ENCODE assay signal across 16 mouse cellular contexts in the genomic region with DNA sequence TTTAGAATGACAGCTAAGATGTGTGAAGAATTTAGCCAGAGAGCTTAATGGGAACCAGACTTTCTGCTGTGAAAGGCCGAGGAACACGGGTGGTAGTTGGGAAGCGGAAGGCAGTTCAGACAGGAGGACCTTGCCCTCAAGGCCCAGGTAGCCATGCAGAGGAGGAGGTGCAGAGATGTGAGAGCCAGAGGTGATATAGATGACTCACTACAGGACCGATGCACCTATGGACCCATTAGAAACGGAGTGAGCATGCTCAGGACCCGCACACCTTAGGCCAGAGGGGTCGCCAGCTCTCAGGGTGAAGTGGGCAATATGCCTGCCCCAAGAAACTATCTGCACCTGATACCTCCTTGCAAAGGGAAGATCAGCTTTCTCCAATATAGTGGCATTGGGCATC. TPM values are rescaled to one million over a fixed set of nuclear protein-coding genes. Genes with fewer than 3 reads are reported as not detected.
"Had no signal": no experiment of that assay in that cellular context is flagged by ENCODE, and none has a peak within 500 bp of the region (broad histone marks: within the 10 kb centered on the region; RNA-seq: fewer than 3 reads in every experiment).

No protein-coding gene starts in this region.

- DNase-seq: kidney, adult 18-20 months; kidney, postnatal 14 days; lung, embryonic 14.5 days; lung, postnatal 14 days; retina, postnatal 1 day; right cerebral cortex, postnatal 4 days; thymus, adult 18-20 months; thymus, postnatal 25 days had no signal

- H3K4me3 ChIP-seq: left cerebral cortex, adult 2 months; limb, embryonic 13.5 days; liver, embryonic 15.5 days; midbrain, embryonic 12.5 days; neural tube, embryonic 13.5 days; stomach, embryonic 15.5 days had no signal

- H3K9ac ChIP-seq: limb, embryonic 13.5 days; liver, embryonic 15.5 days; lung, embryonic 14.5 days; midbrain, embryonic 12.5 days; neural tube, embryonic 13.5 days; stomach, embryonic 15.5 days had no signal

- H3K4me2 ChIP-seq: limb, embryonic 13.5 days; liver, embryonic 15.5 days; lung, embryonic 14.5 days; midbrain, embryonic 12.5 days; neural tube, embryonic 13.5 days; stomach, embryonic 15.5 days had no signal

- H3K36me3 ChIP-seq: limb, embryonic 13.5 days; liver, embryonic 15.5 days; midbrain, embryonic 12.5 days; neural tube, embryonic 13.5 days; stomach, embryonic 15.5 days had no signal

- H3K27ac ChIP-seq: left cerebral cortex, adult 2 months; limb, embryonic 13.5 days; liver, embryonic 15.5 days; midbrain, embryonic 12.5 days; neural tube, embryonic 13.5 days; stomach, embryonic 15.5 days had no signal

- H3K9me3 ChIP-seq: limb, embryonic 13.5 days; liver, embryonic 15.5 days; midbrain, embryonic 12.5 days; neural tube, embryonic 13.5 days; stomach, embryonic 15.5 days had no signal

- ATAC-seq: midbrain, embryonic 16.5 days had no signal

RNA-seq across cellular contexts. Expression of a gene that starts 3.6 kb away (rescaled TPM):
- total RNA-seq: megakaryocyte-erythroid progenitor cell, adult 5-6 weeks had no signal
